Mouse (Mus musculus) hematopoietic stem cell, adult 5-6 weeks (primary cell): ENCODE measurements around the gene Rora. TPM values are rescaled to one million over a fixed set of nuclear protein-coding genes. Genes with fewer than 3 reads are reported as not detected.

Experiments used
- ATAC-seq, 2 experiments: fragments of 125-278 bp in 1 of 2; replicated peaks in 1 of 2; 2 replicates each; pipeline ENCODE4 v1.8.0; 2016 to 2017; ENCODE audit warnings: inconsistent platforms in 2 of 2, mild to moderate bottlenecking in 2 of 2, moderate number of reproducible peaks in 2 of 2, low read depth in 1 of 2, moderate TSS enrichment in 1 of 2; ENCODE audit not compliant: low FRiP score in 2 of 2, poor library complexity in 2 of 2, severe bottlenecking in 2 of 2, insufficient read depth in 1 of 2, low TSS enrichment in 1 of 2
- total RNA-seq: library from RNA; stranded (forward); fragments of 172-1452, 232-1000 nt; gene quantifications from 2 replicates; pipeline ENCODE4 v1.2.3, GENCODE M21; 2017

Rora gene
- total RNA-seq, 1 experiment from 2014 or later, result 11.0 TPM

- no peak for ATAC-seq
These were observed 560.2 kb downstream of the Rora start for GRCm38 (mm10) chr9:69213796-69214195.

GRCm38 (mm10) chr9:69224841-69225240, 571.3 kb downstream of the Rora start:
- no peak for ATAC-seq

- ATAC-seq, result no peak
These were observed 572.8 kb downstream of the Rora start for GRCm38 (mm10) chr9:69226424-69226823.

GRCm38 (mm10) chr9:69227806-69228205, 574.2 kb downstream of the Rora start:
- ATAC-seq, result no peak

- no peak for ATAC-seq
These were observed 576.3 kb downstream of the Rora start for GRCm38 (mm10) chr9:69229935-69230334.

- no peak for ATAC-seq
These were observed 580.9 kb downstream of the Rora start for GRCm38 (mm10) chr9:69234526-69234925.

GRCm38 (mm10) chr9:69237316-69237715, 583.7 kb downstream of the Rora start:
- no peak; a peak in 1 of 4 replicates for ATAC-seq

- no peak for ATAC-seq
These were observed 589.0 kb downstream of the Rora start for GRCm38 (mm10) chr9:69242538-69242937.

- no peak for ATAC-seq
These were observed 590.0 kb downstream of the Rora start for GRCm38 (mm10) chr9:69243626-69244025.

- no peak for ATAC-seq
These were observed 592.6 kb downstream of the Rora start for GRCm38 (mm10) chr9:69246225-69246624.

- ATAC-seq, result no peak
These were observed 596.0 kb downstream of the Rora start for GRCm38 (mm10) chr9:69249586-69249985.

- no peak for ATAC-seq
These were observed 596.7 kb downstream of the Rora start for GRCm38 (mm10) chr9:69250326-69250725.

GRCm38 (mm10) chr9:69258506-69258905, 604.9 kb downstream of the Rora start:
- no peak for ATAC-seq

- ATAC-seq, result no peak
These were observed 605.8 kb downstream of the Rora start for GRCm38 (mm10) chr9:69259382-69259781.

- ATAC-seq, result no peak
These were observed 611.6 kb downstream of the Rora start for GRCm38 (mm10) chr9:69265151-69265550.

- ATAC-seq, result no peak
These were observed 616.8 kb downstream of the Rora start for GRCm38 (mm10) chr9:69270374-69270773.

- no peak for ATAC-seq
These were observed 617.3 kb downstream of the Rora start for GRCm38 (mm10) chr9:69270931-69271330.

GRCm38 (mm10) chr9:69272884-69273283, 619.3 kb downstream of the Rora start:
- no peak for ATAC-seq

GRCm38 (mm10) chr9:69274766-69275485, 621.3 kb downstream of the Rora start:
- no peak for ATAC-seq
